Mouse (Mus musculus) adrenal gland, postnatal 14 days (tissue): ENCODE measurements at regions not wholly inside any gene's neighbourhood (a gene's known extent, or its start where the extent isn't known, plus 50 kb on each side); places are given as distances from the start of the nearest gene placed in this dataset.

Experiments
- DNase-seq: peaks from one replicate; pipeline ENCODE4 v3.0.0; 2021; ENCODE audit warnings: mixed read lengths

DNA sequence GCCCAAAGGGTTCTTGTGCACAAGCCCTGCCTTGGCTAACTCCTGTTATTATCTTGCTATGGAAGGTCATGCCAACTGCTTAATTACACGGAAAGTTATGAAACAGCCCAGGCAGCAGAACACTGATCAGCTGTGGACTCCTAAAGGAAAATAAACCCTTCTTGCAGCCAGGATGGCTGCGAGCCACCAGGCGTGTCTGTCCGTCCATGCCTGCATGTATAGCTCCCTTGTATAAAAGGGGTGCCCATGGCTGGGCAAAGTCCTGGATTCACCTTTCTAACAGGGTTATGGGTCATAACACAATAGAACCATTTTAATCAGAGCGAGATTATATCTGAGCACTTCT, 169.9 kb upstream of the Map3k1 start:
- DNase-seq: no peak

DNA sequence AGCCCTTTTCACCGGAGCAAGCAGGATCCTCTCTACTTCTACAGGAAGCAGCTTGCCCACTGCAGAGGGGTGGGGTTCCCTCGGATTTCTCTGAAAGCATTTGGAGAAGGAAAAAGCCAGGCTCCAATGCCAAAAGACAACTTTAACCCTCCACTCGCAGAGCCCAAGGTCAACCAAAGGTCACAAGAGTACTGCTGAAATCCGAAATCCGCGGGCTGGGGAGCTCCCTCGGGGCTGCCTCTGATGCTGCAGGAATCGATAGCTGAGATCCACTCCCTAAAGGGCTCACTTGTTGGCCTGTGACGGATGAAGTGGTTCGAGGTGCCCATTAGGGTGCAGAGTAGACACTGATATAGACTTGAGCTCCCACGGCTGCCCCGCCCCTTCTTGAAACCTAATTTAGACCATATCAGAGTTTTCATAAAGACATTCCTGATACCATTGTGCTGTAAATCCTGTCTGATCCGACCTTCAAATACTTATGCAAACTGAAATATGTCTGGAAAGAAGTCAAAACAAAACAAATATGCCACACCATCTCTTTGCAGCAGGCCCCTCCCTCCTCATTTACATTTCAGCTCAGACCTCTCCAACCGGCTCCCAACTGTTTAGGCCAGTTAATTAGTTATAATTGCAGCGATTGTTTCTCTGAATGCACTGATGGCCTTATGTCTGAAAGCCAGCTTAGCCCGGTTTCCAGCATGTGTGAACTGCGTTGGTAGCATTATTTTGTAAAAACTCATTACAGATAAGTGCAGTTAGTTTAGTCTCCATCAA, 170.8 kb upstream of the Map3k1 start:
- peak; percentile 27 for DNase-seq

DNA sequence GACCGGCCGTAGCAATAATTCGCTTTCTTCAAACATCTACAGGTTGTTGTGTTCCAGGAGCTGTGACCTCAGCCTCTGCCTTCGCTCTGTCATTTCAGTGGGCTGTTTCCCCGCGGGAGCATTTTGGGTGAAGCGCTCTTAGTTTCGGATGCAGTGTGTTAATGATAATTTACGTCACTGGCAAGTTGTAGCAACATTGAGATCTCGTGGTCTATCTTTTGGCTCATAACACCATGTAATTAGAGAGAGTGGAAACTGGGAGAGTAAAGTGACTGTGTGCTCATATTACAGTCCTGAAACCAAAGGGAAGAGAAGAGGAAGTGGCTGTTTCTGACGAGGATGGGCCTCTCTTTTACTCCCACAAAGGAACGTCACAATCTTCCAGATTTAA, 171.4 kb upstream of the Map3k1 start:
- no peak for DNase-seq

DNA sequence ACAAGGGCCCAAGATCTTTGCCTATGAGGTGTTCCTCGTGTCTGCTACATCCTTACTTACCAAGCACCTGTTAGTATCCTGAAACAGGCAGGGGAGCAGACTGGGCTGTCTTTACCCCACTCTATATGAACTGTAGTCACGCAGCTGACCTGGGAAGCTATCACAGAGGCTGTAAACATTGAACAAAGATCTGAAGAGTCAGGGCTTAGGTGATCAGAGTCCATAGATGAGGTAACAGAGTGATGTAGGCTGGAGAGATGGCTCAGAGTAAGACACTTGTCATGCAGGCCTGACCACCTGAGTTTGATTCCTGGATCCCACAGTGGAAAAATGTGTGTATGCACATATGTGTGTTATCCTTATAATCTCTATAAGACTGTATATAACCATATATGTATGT, 172.3 kb upstream of the Map3k1 start:
- no peak for DNase-seq

DNA sequence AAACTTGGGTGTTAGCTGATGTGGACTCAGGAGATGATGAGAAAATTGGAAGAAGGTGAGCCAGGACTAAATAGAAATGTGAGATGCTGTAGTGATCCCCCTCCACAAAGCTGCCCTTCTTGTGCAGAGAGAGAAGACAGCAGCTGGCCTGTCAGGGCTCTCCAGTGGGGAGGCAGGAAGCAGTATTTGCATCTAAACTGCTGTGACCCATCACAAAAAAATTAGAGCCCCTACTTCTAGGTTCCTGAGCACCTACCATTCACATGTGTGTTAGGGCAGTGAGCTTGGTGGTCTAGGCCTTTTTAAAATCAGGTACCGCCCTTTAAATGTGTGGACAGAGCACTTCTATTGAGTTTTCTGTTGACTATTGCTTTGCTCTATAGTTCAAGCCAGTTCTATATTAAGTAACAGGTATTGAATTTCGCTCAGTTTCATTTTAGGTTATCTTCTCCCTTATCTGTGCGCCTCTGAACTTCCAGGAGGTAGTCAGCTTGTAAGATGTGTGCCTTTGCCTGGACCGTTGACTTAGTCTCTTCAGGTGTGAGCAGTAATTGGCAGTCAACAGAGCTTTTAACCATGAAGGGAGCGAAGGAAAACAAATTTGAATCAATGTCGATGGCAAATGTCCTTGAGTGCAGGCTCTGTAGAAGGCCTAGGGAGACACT, 174.1 kb upstream of the Map3k1 start:
- no peak for DNase-seq

DNA sequence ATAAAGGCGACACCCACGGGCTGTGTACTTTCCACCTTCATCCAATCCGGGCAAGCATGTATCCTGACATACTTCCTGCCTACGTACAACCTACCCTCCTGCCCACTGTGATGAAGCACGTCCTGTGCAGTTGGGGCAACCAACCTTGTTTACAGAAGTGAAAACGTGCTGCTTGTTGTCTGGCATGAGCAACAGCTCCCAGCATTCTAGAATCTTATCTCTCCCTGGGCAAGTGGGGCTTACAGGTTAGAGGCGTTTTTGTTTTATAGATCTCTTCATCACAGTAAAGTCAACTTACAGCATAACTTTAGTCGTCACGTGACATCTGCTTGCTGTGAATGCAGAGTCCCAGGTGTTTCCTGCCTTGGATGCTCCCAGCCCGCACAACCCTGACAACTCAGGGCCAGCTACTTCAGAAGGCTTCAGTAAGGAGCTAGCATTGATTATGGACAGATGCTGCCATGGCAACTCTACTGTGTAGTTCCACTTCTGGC, 175.3 kb upstream of the Map3k1 start:
- no peak for DNase-seq

DNA sequence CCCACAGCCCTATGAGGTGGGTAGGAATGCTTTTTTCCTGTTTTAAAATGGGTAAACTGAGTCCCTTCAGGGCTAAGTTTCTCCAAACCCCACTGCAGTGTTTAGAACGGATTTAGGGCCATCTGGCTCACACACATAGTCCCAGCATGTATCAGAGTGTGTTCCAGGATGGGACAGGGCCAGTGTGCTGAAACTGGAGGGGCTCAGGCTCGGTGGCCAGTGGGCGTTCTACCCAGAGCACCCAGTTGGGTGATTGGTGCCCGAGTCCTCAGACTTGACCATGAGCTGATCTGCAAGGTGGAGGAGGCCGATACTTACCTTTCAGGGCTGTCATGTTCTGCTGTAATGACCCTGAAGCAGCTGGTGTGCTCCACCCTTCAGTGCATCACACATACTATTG, 176.6 kb upstream of the Map3k1 start:
- no peak for DNase-seq

DNA sequence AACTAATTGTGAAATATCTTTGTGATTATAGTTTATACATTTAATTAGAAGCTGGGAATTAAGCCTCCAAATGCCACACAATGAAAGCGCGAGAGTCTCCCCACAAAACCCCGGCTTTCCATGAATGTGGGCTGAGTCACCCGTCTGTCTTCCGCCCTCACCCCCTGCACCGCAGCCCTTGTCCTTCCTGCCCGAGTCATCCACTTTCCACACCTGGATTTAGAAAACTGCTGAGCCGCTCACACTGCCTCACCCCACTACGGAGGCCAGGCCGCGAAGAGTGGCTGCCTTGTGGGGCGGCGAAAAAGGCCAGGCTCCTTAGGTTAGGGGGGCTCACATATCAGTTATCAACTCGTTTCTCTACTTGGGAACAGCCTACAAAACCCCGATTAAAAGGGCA, 177.9 kb upstream of the Map3k1 start:
- DNase-seq: no peak

DNA sequence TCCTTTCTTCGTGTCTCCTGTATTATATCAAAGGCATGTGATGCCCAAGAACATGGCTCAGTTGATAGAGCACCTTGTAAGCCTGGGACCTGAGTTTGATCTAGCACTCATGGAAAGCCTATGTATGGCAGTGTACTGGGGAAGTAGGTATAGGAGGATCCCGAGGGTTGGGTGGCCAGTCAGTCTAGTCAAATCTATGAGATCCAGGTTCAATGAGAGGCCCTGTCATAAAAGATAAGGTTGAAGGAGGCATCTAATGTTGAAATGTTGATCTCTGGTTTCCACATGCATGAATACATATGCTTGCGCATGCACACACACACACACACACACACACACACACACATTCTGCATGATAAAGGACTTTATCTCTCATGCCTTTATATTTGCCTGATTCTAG, 178.6 kb upstream of the Map3k1 start:
- DNase-seq: no peak

DNA sequence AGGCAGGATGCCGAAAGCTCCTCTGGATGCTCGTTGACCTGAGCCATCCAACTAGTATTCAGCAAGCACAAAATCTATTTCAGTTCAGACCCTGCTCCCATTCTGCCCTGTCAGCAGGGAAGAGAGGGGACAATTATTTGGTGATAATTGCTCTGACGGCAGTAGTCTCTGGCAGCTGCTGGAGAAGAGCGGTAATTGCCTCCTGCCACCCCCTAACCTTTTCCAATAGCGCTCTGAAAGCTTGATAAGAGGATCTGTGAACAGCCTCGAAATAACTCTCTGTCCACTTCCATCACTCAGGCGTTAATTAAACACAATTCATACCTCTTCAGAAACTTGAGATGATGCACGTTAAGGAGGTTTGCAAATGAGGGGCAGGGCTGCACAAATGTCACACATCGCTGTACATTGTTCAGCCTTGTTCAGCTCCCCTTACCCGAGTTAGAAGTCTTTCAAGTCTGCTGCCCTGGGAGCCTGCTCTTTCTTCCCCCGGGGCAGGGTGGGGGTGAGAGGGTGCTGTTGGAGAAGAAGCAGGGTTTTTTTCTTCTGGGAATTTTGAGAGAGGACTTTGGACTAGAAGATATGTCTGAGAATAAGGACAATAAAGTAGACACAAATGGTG, 182.2 kb upstream of the Map3k1 start:
- no peak for DNase-seq

DNA sequence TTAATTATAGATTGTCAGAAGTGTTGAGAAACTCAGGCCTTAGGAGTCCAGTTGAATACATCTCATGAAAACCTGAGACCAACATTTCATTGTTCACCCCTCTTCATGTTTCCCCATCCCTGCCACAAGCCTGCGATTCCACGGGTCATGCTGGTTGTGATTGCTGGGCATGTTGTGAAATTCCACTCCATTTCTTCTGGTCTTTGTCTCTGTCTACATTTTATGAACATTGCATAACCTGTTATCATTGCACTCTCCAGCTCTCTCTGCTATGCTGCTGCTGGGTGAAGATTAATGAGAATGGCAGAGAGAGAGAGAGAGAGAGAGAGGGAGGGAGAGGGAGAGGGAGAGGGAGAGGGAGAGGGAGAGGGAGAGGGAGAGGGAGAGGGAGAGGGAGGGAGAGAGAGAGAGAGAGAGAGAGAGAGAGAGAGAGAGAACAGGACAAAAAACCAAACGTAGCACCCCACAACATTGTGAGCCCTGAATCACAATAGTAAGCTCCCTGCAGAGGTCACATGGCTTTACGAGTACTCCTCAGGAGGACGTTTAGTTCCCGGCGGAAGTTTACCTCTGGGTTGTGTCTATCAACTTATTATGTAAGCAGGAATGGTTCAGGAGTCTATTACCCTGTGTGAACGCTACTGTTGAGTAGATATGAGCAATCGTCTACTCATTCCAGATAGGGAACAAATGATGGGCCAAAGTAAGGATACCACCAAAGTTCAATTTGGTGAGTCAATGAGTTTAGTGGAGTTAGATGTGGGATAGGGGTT, 183.5 kb upstream of the Map3k1 start:
- DNase-seq: no peak

DNA sequence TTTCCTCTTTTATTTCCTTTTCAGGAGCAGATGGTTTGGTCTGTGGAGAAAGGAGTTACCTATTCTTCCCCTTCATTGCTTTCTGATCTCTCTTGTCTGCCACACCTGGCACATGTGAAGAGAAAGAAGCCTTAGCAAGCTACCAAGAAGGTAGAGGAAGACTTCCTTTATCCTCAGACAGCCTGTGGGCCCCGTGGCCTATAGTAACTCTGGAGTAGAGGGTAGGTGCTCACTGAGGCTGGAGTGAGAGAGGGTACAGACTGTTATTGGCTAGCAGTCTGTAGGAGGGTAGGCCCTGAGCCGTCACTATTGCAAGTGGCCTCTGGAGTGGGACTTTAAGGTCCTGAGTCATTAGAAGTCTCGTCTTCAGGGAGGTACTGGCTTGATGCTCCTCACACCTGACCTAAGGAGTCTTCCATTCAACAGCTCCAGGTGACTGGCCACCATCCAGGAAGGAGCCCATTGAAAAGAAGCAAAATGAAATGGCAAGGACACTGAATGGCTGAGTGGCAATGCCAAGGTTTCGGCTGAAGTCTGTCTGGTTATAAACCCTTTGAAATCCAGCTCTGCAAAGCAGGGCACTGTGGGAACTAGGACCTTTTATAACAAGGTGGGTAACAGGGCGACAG, 186.2 kb upstream of the Map3k1 start:
- no peak for DNase-seq

DNA sequence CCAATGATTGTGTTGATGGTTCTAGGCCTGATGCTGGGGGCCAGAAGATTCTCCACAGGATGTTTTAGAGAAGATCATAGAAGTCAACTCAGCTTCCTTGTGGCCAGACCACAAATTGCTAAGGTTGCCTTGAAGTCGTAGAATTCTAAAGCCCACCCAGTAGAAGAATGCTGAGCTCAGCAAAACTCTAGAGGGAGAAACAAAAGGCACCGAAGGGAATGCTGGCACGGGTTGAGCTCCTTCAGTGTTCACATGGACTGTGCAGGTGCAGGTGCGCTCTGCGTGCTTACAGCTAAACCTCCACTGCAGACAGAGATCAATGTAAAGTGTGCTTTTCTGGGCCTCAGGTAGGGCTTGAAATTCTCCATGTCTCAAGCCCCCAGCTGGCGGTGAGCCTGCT, 186.9 kb upstream of the Map3k1 start:
- no peak for DNase-seq

DNA sequence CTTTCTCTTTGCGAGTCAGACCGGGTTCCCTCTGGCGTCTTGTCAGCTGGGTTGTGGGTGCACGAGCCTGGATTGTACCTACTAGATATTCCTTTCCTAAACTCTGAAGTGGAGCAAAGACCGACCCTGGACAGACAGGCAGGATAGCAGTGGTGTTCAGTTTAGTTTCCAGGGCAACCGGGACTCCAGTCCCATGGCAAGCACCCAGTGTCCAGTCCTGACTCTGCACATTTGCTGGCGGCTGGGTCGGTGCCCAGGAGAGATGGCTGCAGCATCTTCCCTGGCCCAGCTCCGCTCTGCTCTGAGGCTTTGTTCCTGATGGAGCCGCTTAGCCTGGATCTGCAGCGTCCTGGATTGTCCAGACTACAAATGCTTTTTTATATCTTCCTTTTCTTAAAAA, 188.1 kb upstream of the Map3k1 start:
- DNase-seq: peak; percentile 72

DNA sequence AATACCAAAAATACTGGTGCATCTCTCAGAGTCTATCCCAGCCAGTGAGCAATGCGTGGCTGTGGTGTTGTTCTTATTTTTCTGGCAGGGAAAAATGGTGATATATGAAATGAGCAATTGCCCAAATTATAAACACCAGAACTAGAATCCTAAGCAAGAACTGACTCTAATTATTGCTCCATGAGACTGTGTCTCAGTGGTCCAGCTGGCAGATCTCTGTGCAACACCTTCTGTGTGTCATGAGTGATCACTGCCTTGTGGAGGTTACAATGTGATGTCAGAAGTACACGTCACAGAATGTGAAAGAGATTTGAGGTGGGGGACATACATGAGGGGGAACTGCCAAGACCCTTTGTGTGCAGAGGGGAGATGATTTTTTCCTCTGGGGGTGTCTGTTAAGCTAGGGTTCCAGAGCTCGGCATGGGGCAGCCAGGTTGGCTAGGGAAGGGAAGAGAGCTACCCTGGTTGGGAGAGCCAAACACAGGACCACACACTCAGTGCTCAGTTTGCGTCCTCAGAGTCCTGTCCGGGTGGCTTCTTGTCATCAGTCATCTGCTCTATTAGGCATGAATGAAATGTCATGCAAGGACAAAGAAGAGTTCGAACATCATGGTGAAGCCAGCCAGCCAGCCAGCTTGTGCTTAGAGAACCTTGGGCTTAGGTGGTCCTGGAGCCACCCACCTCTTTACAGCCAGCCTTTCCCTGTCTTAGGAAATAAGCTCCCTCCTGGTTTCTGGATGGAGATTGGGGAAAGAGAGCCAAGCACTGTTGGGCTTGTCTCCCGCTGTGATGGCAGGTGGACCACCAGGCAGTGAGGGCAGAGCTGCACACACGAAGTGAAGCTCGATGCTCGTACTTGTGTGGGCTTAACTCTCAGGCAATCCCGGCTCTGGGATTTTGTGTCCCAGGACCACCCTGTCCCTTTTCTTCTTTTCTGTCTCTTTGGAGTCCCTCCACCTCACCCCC, 189.5 kb upstream of the Map3k1 start:
- no peak for DNase-seq

DNA sequence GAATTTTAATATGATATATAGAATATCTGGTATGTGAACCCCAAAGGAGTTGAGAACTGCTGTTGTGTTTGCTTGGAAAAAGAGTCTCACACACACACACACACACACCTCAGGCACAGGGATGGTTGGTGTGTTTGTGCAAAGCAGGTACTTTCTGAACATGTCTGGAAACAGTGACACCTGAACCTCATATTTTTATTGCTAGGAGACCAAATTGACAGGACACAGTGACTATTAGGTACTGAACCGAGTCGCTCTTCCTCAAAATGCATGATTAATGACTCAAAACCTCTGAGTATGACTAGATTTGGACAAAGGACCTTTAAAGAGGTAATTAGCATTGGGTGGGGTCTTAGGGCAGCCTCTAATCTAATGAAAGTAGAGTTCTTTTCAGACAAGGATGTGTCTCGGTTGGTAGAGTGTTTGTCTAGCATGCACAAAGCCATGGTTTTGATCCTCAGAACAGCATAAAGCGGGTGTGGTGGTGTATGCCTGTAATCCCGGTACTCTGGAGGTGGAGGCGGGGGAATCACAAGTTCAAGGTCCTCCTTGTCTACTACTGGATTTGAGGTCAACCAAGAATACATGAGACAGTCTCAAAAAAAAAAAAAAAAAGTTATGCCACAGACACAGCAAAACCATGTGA, 191.0 kb upstream of the Map3k1 start:
- no peak for DNase-seq

DNA sequence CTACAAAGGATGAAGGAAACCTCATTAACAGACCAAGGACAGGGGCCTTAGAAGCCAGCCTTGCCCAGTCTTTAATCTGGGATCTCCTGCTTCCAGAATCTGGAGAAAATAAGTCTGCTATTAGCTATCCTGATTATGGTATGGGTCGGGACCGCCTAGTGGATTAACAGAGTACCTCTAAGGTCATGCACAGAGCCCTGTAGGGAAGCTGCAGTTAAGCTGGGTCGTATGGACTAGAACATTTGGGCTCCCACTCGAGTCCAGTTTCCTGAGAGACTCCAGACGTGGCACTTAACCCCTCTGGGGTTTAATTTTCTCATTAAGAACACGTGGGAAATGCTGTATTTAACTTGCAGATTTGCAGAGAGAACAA, 191.5 kb upstream of the Map3k1 start:
- DNase-seq: no peak

DNA sequence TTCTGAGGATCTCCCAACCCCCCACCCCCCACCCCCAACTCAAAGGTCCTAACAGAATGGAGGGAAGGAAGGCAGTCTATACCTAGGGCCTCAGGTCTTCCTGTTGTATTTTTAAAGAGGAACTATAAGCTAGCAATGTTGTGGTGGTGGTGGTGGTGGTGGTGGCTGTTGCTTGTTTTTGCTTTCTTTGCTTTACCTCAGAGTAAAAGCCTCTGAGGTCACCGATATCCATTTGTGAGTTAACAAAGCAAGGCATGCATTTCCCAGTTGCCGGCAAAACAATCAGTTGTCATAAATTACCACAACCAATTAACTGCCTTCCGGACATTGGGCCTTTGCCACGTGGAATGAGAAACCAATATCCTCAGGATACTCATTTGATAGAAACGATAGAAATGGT, 191.9 kb upstream of the Map3k1 start:
- no peak for DNase-seq

DNA sequence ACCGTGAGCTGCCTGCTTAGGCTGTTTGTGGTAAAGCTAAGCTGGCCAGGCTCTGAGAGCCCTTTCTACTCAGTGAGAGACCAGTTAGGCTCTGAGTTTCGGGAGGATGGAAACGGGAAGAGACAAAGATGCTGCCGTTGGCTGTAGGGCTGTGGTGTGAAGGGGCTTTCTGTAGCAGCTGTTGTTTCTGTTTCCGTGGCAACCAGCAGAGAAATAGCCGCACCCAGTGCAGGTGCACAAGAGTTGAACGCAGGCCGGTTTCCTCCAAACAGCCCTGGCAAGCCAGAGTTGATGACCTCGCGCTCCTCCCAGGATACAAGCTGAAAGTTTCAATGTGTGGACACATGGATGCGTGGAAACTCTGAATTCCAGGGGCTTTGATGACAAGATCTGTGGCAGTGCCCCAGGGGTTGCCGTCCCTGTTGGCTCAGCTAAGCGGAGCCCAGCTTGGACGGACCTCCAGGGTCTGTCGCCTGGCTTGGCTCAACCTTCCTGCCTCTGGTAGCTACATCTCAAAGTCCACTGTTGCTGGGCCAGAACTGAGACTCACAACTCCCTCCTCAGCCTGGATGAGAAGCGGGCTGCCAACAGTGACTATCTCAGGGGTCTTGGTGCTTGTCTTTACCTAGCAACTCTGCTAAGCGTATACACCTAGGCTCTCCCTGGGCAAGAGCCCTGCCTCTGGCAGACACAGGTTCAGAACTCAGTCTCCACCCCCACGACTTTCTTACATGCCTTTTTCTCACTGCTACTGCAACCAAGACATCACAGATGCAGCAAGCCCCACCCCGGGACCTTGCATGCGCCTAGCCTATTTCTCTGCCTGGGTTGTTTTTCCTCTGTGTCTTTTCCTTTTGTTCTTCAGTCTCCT, 192.6 kb upstream of the Map3k1 start:
- peak; percentile 35 for DNase-seq
